Mouse (Mus musculus) kidney, postnatal 0 days (tissue): ENCODE measurements around the gene Sinhcaf. TPM values are rescaled to one million over a fixed set of nuclear protein-coding genes. Genes with fewer than 3 reads are reported as not detected.
"Not testable (repeated sequence)": the region's sequence is repeated elsewhere in the genome, so short reads cannot be mapped to it uniquely, and the experiment has no call there.

Source experiments
- ATAC-seq: fragments of 200-750 bp; cut with Nextera tagmentation; replicated peaks from 2 replicates; pipeline ENCODE4 v1.8.0; 2017; ENCODE audit warnings: low read depth, moderate number of reproducible peaks, moderate TSS enrichment, moderate library complexity; ENCODE audit not compliant: low FRiP score
- DNase-seq: peaks from one replicate; pipeline ENCODE4 v3.0.0-alpha.2; 2016; ENCODE audit warnings: low spot score
- H3K27ac ChIP-seq: fragments of 300-500 bp; sonication (generic); 2 replicates; pipeline ENCODE4 v1.5.1; 2014; ENCODE audit warnings: mild to moderate bottlenecking
- H3K27me3 ChIP-seq: fragments of 300-500 bp; sonication (generic); 2 replicates; pipeline ENCODE4 v1.6.1; 2014; ENCODE audit warnings: low read length, mixed read lengths; ENCODE audit not compliant: insufficient read depth
- H3K36me3 ChIP-seq: fragments of 300-500 bp; sonication (generic); 2 replicates; pipeline ENCODE4 v1.6.1; 2014; ENCODE audit warnings: low read length, mixed read lengths; ENCODE audit not compliant: insufficient read depth
- H3K4me1 ChIP-seq: fragments of 300-500 bp; sonication (generic); replicated peaks from 2 replicates; pipeline ENCODE4 v1.6.1; 2014; ENCODE audit warnings: antibody characterized with exemption, low read length, mixed read lengths; ENCODE audit not compliant: insufficient read depth
- H3K4me2 ChIP-seq: fragments of 300-500 bp; sonication (generic); 2 replicates; pipeline ENCODE4 v1.6.1; 2014; ENCODE audit warnings: mild to moderate bottlenecking, low read length, moderate library complexity, mixed read lengths
- H3K4me3 ChIP-seq: fragments of 300-500 bp; sonication (generic); replicated peaks from 2 replicates; pipeline ENCODE4 v1.5.1; 2014; ENCODE audit warnings: low read depth, low read length
- H3K9ac ChIP-seq: fragments of 300-500 bp; sonication (generic); 2 replicates; pipeline ENCODE4 v1.6.1; 2014; ENCODE audit warnings: low read depth, low read length
- H3K9me3 ChIP-seq: fragments of 300-500 bp; sonication (generic); replicated peaks from 2 replicates; pipeline ENCODE4 v1.6.1; 2016; ENCODE audit warnings: low read length, inconsistent platforms, mixed read lengths
- CTCF ChIP-seq: IDR thresholded peaks from 2 replicates; pipeline ENCODE4 v1.5.1; 2016; ENCODE audit warnings: antibody characterized with exemption, low read depth, mild to moderate bottlenecking, moderate library complexity
- WGBS: fragments of 180-500 bp; shearing (Covaris S2); extraction: QIAGEN DNeasy Blood & Tissue Kit; methylation state at CpG from one replicate; pipeline ENCODE4 v1.1.7; 2014; 5-methylcytosine and 5-hydroxymethylcytosine counted together
- polyA plus RNA-seq: library from polyadenylated mRNA; unstranded; fragments of >200 nt; fragmentation: Nextera tagmentation; extraction: Ambion mirVana; gene quantifications from 2 replicates; pipeline ENCODE4 v1.2.1, GENCODE M21; 2015

Gene Sinhcaf
- polyA plus RNA-seq, 1 experiment from 2014 or later, result 103 TPM

DNA sequence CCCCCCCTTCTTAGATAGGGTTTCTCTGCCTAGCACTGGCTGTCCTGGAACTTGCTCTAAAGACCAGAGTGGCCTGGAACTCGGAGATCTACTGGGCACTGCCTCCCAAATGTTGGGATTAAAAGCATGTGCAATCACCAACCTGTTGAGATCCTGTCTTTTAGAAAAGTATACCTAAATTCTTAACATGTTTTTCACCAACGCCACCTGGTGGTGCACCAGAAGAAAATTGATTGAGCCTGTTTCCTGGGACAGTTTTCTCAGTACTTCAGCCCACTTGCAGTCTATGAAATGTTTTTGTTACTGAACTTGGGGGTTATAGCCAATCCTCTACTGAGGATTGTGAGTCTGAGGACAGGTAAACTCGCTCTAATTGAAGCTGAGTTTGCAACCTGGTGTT lies 29.4 kb downstream of the Sinhcaf start:
- Histone ChIP-seq H3K27me3 (no peaks in the 10 kb centered on the region), H3K4me3 (no peak overlapping the region), H3K36me3 (0 out of 2 replicates have a peak, but pooled peaks cover 10% of the 10 kb centered on the region), H3K9ac (no peak overlapping the region), H3K9me3 (no peaks in the 10 kb centered on the region), H3K27ac (no peak overlapping the region), H3K4me1 (no peaks in the 10 kb centered on the region), H3K4me2 (no peak overlapping the region)
- TF ChIP-seq CTCF, result peak; percentile 67
- 39% methylated on average over 3 of the region's 3 CpGs for WGBS
- DNase-seq, result peak; percentile 65
- no peak for ATAC-seq

DNA sequence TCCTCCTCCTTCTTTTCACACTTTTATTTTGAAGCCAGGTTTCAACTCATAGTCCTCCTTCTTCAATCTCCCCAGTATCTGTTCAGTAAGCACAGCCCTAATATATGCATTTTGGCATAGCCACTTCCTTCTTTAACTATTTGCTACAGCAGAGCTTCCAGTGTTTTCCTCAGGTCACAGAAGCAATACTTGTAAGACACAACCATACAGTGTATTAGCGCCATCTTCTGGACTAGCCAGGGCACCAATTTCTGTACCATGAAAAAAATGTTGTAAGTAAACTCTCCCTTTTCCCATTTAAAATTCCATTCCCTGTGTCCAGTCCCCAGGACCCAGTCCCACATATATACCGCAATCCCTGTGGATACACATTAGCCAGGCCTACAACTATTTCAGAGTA lies 32.3 kb downstream of the Sinhcaf start:
- H3K4me2 ChIP-seq, result no peak overlapping the region
- no peak overlapping the region for H3K9ac ChIP-seq
- H3K9me3 ChIP-seq, result no peaks in the 10 kb centered on the region
- H3K4me3 ChIP-seq, result no peak overlapping the region
- TF ChIP-seq CTCF, result peak; percentile 90
- ATAC-seq, result peak; percentile 54; the same call in 1 of the 2 replicates
- H3K4me1 ChIP-seq, result no peaks in the 10 kb centered on the region
- 9% methylated on average over 2 of the region's 2 CpGs for WGBS
- DNase-seq, result peak; percentile 92
- H3K36me3 ChIP-seq, result no peaks in the 10 kb centered on the region
- no peak overlapping the region for H3K27ac ChIP-seq
- H3K27me3 ChIP-seq, result no peaks in the 10 kb centered on the region

DNA sequence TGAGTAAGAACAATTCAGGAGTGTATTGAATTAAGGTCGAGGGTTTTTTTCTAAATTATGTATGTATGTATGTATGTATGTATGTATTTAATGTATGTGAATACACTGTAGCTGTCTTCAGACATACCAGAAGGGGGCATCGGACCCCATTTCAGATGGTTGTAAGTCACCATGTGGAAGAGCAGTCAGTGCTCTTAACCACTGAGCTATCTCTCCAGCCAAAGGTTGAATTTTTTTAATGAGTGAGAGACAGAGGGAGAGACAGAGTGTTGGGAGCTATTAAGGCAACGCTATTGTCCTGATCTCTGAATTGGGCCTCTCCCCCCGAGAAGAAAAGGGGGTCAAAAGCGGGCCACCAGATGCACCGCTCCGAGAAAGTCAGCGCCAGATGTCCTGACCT lies 34.4 kb downstream of the Sinhcaf start:
- not testable (repeated sequence) for H3K9me3 ChIP-seq, DNase-seq, H3K9ac ChIP-seq, H3K4me1 ChIP-seq, ATAC-seq, H3K27me3 ChIP-seq, H3K36me3 ChIP-seq, H3K27ac ChIP-seq, H3K4me2 ChIP-seq, H3K4me3 ChIP-seq
- WGBS, result 90% methylated on average over 7 of the region's 8 CpGs

DNA sequence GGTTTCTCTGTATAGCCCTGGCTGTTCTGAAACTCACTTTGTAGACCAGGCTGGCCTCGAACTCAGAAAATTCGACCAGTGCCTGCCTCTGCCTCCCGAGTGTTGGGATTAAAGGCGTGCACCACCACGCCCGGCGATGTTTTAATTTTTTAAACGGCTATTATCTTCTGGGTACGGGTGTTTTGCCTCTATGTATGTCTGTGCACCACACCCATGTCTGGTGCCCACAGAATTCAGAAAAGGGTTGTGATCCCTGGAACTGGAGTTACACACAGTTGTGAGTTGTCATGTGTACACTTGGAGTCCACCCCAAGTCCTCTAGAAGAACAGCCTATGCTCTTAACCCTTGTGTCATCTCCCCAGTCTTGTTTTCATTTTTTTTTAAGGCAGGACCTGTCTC lies 39.3 kb downstream of the Sinhcaf start:
- WGBS, result 88% methylated on average over 9 of the region's 9 CpGs
- H3K4me1 ChIP-seq, result no peaks in the 10 kb centered on the region
- no peak overlapping the region for H3K27ac ChIP-seq
- H3K27me3 ChIP-seq, result no peaks in the 10 kb centered on the region
- no peaks in the 10 kb centered on the region for H3K9me3 ChIP-seq
- no peak overlapping the region for H3K9ac ChIP-seq
- H3K4me2 ChIP-seq, result no peak overlapping the region
- no peak for TF ChIP-seq CTCF
- no peaks in the 10 kb centered on the region for H3K36me3 ChIP-seq
- ATAC-seq, result no peak
- DNase-seq, result no peak
- H3K4me3 ChIP-seq, result no peak overlapping the region

DNA sequence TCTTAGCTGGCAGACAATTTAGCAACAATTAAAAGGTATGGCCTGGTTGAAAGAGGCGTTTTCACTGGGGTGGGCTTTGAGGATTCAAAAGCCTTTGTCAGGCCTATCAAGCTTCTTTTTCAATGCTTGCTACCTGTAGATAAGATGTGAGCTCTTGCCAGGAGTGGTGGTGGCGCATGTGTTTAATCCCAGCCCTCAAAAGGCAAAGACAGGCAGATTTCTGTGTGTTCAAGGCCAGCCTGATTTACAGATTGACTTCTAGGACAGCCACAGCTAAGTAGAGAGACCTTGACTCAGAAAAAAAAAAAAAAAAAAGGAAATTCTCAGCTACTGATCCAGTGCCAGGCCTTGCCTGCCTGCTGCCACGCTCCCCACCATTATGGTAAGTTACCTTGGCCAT lies 43.5 kb downstream of the Sinhcaf start:
- no peaks in the 10 kb centered on the region for H3K9me3 ChIP-seq
- TF ChIP-seq CTCF, result no peak
- H3K4me3 ChIP-seq, result no peak overlapping the region
- ATAC-seq, result no peak
- no peaks in the 10 kb centered on the region for H3K4me1 ChIP-seq
- DNase-seq, result no peak
- H3K36me3 ChIP-seq, result no peaks in the 10 kb centered on the region
- no peak overlapping the region for H3K9ac ChIP-seq
- WGBS, result 77% methylated on average over 3 of the region's 3 CpGs
- no peak overlapping the region for H3K27ac ChIP-seq
- no peaks in the 10 kb centered on the region for H3K27me3 ChIP-seq
- no peak overlapping the region for H3K4me2 ChIP-seq

DNA sequence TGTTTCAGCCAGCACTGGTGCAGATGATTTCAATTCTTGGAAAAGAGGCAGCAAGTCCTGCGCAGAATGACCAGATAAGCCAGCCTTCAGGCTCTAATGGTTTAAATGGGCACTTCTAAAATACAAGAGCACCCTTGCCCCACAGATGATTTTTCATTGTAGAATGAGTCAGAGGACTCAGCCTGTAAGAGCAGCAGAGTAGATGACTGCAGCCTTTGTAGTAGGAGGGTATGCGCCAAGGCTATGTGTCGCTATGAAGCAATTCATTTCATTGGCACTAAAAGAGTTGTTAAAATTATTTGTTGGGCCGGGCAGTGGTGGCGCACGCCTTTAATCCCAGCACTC lies 49.8 kb downstream of the Sinhcaf start:
- DNase-seq (no peak), ATAC-seq (peak; percentile 40)
- WGBS, result 44% methylated on average over 6 of the region's 6 CpGs
- Histone ChIP-seq H3K4me2 (peak overlapping the region; percentile 83), H3K9ac (peak overlapping the region; percentile 69), H3K9me3 (no peaks in the 10 kb centered on the region), H3K27me3 (no peaks in the 10 kb centered on the region), H3K4me1 (0 out of 2 replicates have a peak, but pooled peaks cover 6% of the 10 kb centered on the region), H3K4me3 (peak overlapping the region; percentile 85), H3K27ac (peak overlapping the region; percentile 84), H3K36me3 (no peaks in the 10 kb centered on the region)
- no peak for TF ChIP-seq CTCF
